Mouse (Mus musculus): ENCODE measurements at regions not wholly inside any gene's neighbourhood (a gene's known extent, or its start where the extent isn't known, plus 50 kb on each side); places are given as distances from the start of the nearest gene placed in this dataset.

DNA sequence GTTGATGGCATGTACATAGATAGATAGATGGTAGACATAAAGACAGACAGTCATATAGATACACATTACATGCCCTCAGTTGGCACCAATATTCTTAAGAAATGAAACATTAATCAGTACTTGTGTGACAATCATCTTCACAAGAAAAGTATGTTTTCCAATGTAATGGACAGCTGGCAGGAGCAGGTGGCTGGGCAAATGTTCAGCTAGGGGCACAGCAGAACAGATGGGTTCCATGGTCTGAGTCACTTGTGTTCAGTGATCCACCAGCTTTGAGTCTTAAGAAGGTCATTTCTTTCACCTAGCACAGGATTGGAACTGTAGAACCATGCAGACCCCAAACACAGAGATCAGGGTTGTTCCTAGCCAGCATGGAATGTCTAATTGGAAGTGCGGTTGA, 2631.2 kb upstream of the 5930422O12Rik start:
- CTCF ChIA-PET, result no interaction called here

DNA sequence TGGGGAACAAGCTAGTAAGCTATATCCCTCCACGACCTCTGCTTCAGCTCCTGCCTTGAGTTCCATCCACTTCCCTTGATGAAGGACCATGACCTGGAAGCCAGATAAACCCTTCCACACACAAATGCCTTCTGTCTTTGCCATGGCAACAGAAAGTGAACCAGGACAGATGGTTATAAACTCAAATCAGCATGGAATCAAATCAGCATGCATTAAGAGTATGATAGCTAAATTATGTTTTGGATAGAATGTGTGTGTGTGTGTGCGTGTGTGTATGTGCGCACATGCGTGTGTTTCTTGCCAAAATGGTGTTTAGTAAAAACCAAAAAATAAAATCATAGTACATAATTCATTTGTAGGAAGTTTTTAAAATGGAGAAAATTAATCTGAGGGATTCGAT, 2611.5 kb upstream of the 5930422O12Rik start:
- CTCF ChIA-PET, result no interaction called here

- CTCF ChIA-PET, result no interaction called here
Measured at GRCm38 (mm10) chr8:30822835-30823587, 2605.5 kb upstream of the 5930422O12Rik start.

- CTCF ChIA-PET, result no interaction called here
Measured at GRCm38 (mm10) chr8:30823588-30823938, 2604.9 kb upstream of the 5930422O12Rik start.

DNA sequence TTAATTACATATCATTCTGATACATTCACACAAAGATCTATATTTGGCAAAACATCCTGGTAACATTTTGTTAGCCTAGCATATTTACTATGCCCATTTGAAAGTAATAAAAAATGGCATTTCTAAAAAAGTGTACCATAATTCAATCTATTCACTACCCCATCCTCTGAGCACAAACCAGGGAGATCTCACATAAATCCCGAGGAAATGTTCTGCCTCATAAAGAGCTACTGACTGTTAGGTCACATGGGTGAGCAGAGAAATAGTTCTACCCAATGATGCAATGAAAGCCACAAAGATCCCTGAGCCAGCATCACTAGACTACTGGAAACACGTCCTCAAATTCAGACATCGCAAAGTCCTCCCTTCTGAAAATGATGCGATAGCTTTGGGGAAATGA, 2602.5 kb upstream of the 5930422O12Rik start:
- CTCF ChIA-PET, result no interaction called here

DNA sequence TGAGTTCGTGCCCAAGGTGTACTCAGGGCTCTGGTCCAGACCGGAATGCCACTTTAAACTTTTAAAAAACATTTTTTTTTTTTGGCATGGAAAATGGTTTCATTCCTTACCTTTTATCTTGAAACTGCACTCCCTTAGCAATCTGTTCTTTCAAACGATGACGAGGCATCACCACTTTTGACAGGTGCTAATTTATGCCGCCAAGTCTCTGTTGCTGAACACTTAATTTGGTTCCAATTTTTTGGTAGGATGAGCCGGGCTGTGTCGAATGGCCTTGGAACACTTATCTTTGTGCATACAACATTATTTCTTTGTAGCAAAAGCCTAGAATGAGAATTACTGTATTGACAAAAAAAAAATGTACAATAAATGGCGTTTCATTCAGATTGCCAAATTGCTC, 2590.5 kb upstream of the 5930422O12Rik start:
- CTCF ChIA-PET, result no interaction called here

- CTCF ChIA-PET, result no interaction called here
Measured at GRCm38 (mm10) chr8:30840064-30840463, 2588.4 kb upstream of the 5930422O12Rik start.

DNA sequence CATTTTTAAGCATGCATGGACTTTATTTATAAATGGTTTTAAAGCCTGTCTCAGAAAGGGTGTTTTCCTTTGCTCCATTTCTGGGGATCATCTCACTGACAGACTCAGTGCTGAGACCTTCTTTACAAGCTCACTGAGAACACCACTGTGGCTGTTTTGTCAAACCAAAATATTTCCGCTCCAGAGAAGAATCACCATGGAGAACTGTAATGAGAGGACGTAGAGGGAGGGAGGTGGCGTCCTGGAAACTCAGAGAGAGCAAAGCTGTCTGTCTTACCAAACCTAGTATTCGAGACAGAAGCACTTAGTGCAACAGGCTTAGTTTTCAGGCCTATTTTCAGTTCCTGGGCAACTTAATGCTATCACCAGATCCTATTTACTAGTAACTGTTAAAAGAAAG, 2565.5 kb upstream of the 5930422O12Rik start:
- CTCF ChIA-PET, result no interaction called here

- CTCF ChIA-PET, result no interaction called here
Measured at GRCm38 (mm10) chr8:30906044-30906695, 2522.3 kb upstream of the 5930422O12Rik start.

DNA sequence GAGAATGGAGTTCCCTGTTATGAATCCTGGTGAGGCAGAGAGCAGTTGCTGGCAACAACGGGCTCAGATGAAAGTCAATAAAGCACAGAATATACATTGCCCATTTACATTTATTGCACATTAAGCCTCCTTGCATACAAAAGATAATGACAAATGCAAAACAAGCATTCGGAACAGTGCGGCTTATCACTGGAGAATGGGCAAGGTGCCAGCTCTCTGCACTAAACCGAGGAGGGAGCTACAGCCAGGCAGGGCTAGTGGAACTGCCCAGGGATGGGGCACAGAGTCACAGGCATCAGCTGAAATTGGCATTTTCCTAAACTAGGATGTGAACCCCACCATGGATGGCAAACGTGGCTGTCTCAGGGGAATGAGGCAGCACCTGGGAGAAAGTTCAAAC, 2514.8 kb upstream of the 5930422O12Rik start:
- CTCF ChIA-PET, result no interaction called here

DNA sequence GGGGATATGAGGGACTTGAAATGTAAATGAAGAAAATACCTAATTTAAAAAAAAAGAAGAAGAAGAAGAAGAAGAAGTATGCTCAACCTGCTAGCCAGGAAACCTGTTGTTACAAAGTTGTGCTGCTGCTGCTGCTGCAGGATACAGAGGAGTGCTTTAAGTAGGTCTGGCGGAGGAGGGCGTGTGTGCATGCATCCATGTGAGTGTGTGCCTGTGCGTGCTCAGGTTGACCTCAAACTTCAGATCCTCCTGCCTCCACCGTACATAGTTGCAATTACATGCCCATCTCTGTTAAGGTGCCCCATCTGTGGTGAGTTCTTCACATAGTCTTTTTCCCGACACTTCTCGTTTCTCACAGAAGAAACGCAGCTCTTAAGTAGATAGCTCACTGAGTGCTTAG, 2513.4 kb upstream of the 5930422O12Rik start:
- CTCF ChIA-PET, result no interaction called here

DNA sequence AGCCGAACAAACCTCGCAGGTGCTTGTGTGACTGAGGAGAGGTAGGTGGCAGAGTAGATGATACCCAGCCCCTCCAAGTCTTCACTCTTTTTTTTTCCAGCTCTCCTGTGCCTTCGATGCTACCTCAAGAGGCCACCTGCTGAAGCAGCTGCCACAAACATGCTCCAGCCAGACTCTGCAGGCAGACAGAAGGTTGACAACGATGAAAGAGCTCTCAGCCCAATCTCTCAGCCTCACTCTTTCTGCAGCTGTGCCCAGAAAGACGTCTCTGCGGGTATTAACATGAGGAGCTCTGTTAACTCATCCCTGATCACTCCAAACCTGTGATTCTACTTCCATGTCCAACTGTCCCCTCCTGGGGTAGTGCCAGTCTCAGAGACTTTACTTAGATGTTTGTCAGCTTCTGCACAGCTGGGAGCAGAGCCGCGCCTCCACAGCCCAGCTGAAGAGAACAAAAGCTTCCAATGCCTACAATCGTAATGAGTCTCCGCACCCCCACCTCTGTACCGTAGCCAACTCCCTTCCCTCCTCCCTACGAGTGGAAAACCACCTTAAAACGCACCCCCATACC, 2512.8 kb upstream of the 5930422O12Rik start:
- CTCF ChIA-PET, result no interaction called here

DNA sequence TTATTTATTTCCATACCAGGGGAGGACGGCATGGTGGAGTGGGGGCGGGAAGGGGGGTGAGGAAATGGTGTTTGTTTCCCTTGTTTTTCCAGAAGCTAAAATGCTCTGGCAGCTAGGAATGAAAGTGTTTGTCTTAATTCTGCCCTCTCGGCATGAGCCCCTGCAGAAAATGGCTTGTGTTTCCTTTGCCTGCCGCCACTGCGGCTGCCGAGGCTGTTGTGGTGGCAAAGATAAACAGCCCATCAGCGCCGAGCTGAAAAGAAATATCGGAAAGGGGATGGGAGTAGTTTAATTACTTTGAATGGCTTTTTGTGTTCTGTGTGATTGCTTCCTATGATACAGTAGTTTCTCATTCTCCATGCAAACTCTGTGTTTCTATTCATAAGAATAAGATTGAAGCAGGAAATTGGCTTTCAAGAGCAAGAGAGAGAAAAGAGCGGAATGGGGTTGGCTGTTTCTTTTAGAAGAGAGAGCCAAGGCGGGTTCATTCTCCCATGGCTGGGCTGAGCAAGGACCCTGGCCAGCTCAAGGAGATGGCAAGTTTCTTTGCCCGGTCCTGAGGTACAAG, 2512.2 kb upstream of the 5930422O12Rik start:
- CTCF ChIA-PET, result no interaction called here

- CTCF ChIA-PET, result no interaction called here
Measured at GRCm38 (mm10) chr8:30921451-30921850, 2507.1 kb upstream of the 5930422O12Rik start.

- CTCF ChIA-PET, result no interaction called here
Measured at GRCm38 (mm10) chr8:30923301-30924159, 2505.0 kb upstream of the 5930422O12Rik start.

DNA sequence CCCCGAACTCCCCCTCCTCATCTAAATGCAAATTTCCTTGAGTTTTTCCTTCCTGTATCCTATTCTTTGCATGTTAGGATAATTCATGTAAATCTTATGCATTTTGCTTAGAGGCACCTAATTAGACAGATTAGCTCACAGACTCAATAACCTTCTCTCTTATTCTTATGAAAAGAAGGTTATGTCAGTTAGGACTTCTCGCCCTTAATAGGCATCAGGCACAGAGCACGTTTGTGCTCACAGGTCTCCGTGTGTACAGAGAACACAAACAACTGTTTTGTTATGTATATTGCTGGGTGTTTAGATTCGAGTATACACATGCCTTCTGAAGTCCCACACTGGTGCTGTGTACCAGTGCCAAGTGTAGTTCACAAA, 2504.4 kb upstream of the 5930422O12Rik start:
- CTCF ChIA-PET, result no interaction called here

- CTCF ChIA-PET, result no interaction called here
Measured at GRCm38 (mm10) chr8:30924656-30925055, 2503.9 kb upstream of the 5930422O12Rik start.

- CTCF ChIA-PET, result no interaction called here
Measured at GRCm38 (mm10) chr8:30937449-30938075, 2490.9 kb upstream of the 5930422O12Rik start.

GRCm38 (mm10) chr8:30940901-30941300, 2487.6 kb upstream of the 5930422O12Rik start:
- CTCF ChIA-PET, result no interaction called here

GRCm38 (mm10) chr8:30941511-30942175, 2486.9 kb upstream of the 5930422O12Rik start:
- CTCF ChIA-PET, result no interaction called here
